Mouse (Mus musculus) urinary bladder, postnatal 0 days (tissue): ENCODE measurements around the gene Spam1. TPM values are rescaled to one million over a fixed set of nuclear protein-coding genes. Genes with fewer than 3 reads are reported as not detected.

Experiments
- polyA plus RNA-seq: library from polyadenylated mRNA; unstranded; fragments of >200 nt; fragmentation: Nextera tagmentation; extraction: Ambion mirVana; gene quantifications from 2 replicates; pipeline ENCODE4 v1.2.1, GENCODE M21; 2015

Spam1 gene
- not detected in 2 replicates for polyA plus RNA-seq

GRCm38 (mm10) chr6:24790888-24791287, at the start of gene Spam1:
TSS of gene Spam1 (plus strand) at chr6:24791188.

DNA sequence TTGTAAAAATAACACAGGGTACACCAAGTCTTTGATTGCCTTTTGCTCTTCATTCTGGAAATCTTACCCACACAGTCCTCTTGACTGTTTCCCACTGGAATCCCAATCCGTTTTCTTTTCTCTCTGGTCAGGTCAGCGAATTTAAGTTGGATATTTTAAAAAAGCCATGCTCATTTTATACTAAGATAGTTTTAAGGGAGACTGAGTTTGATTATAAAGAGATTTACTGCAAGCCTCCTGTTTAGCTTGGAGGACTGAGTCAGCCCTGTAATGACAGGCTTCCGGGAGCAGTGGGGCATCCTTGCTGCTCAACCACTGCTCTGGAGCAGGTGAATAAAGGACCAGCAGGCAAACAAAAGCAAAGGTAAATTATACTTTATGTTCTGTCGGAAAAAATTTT, 43.0 kb upstream of the Spam1 start, which contains the start of gene Hyal4:
Gene Hyal4 (plus strand): TSS at position 301 of the 400 bp plus-strand sequence.

Other genes starting within 250 kb of the Spam1 start
- gene Lmod2, start 193.4 kb upstream of the Spam1 start, polyA plus RNA-seq, result not detected in 2 replicates
- gene Wasl, start 126.2 kb upstream of the Spam1 start, polyA plus RNA-seq, result 60.1 and 72.3 TPM in 2 replicates
- not detected in 2 replicates for gene Hyal6, start 57.9 kb upstream of the Spam1 start, polyA plus RNA-seq
- not detected in 2 replicates for gene Hyal4, start 42.9 kb upstream of the Spam1 start, polyA plus RNA-seq
- 0.31 and 0.46 TPM in 2 replicates for gene Hyal5, start 66.8 kb downstream of the Spam1 start, polyA plus RNA-seq
- 0.56 and 0.81 TPM in 2 replicates for gene Tmem229a, start 165.1 kb downstream of the Spam1 start, polyA plus RNA-seq